Mouse (Mus musculus) cerebral cortex, adult 2 months (tissue): ENCODE results near the gene Acbd6.

Experiments used
- whole genome bisulfite sequencing: fragments of 180-500 bp; shearing (Covaris S2); methylation state at CpG from one replicate; pipeline ENCODE4 v1.1.7; 2018; 5-methylcytosine and 5-hydroxymethylcytosine counted together

Gene Acbd6

DNA sequence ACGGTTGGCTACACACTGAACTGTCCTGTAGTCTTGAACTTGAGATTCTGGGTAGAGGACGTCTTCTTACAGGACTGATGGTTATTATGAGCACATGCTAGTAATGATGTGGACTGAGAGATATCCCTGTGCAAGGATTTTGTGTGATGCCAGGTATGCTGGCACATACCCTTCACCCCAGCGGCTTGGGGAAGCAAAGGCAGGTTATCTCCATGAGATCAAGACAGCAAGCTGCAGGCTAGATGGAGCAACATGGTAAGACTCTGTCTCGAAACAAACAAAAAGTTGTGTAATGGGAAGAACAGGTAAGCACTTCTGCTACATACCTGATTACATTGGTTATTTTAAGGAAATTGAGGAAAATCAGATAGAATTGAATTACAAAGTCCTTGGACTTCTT is 2.1 kb downstream of the Acbd6 start:
- 82% methylated on average over 4 of the region's 4 CpGs for WGBS

DNA sequence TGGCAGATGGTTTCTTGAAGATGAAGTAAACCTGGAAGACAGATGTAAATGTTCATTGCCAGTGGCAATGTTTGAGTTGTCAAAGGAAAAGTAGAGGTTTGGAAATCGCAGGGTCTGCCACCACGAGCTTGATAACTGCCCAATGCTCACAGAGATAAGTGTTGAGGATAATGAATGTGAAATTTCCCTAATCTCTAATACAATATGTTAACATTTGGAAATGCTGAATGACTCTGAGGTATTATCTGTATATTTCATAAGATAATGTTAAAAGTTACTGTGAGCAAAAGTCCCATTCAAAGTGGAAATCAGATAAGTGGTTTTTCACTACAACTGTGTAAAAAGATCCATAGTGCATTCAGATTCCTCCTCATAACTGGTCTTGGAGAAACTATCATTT is 2.8 kb downstream of the Acbd6 start:
- 88% methylated on average over 2 of the region's 2 CpGs for WGBS

DNA sequence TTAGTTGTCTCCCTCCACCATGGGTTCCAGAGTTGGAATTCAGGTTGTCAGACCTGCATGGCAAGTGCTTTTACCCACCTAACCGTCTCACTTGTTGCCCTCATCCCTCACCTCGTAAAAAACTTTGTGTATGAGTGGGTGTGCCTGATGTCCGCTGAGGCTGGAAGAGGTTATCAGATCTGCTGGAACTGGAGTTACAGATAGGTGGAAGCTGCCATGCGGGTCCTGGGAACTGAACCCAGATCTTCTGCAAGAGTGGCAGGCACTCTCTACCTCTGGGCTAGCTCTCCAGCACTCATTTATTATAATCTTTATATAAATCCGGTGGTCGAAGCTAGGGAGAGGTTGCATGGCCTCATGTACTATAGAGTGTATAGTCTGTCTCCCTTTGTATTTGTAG is 4.3 kb downstream of the Acbd6 start:
- 85% methylated on average over 6 of the region's 6 CpGs for WGBS

DNA sequence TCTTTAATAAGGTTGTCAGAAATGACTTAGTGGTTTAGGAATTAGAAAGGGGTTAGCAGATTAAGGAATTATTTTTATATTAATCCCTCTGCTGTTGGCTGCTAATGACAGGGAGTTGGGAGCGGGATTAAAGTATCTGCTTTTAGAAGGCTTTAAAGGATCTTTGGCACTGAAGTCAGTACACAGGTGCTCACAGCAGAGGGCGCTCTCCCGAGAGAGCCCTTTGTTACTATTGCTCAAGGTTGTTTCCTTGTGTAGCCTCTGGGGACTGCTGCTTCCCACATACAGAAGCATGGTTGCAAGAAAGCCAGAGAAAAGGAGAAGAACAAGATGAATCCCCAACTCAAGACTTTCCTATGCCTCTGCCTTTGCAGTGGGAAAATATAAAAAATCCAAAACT is 6.8 kb downstream of the Acbd6 start:
- 18% methylated on average over 3 of the region's 3 CpGs for WGBS

- WGBS, result 96% methylated on average over 9 of the region's 9 CpGs
Observed at GRCm38 (mm10) chr1:155568133-155568532, 10.2 kb downstream of the Acbd6 start.

DNA sequence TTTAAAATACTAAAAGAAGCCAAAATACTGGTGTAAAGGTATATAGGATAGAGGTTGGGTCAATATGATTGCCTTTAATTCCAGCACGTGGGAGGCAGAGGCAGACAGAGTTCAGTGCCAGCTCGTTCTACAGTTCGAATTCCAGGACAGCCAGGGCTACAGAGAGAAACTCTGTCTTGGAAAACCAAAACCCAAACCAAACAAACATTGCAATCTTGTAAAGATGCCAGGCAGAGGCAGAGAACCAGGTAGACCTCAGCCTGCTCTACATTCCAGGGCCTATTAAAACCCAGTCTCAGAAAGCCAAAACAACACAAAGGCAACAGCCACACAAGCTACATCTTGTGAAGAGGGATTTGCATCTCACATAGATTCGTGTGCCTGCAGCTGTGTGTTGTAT is 11.4 kb downstream of the Acbd6 start:
- WGBS, result 73% methylated on average over 4 of the region's 4 CpGs

DNA sequence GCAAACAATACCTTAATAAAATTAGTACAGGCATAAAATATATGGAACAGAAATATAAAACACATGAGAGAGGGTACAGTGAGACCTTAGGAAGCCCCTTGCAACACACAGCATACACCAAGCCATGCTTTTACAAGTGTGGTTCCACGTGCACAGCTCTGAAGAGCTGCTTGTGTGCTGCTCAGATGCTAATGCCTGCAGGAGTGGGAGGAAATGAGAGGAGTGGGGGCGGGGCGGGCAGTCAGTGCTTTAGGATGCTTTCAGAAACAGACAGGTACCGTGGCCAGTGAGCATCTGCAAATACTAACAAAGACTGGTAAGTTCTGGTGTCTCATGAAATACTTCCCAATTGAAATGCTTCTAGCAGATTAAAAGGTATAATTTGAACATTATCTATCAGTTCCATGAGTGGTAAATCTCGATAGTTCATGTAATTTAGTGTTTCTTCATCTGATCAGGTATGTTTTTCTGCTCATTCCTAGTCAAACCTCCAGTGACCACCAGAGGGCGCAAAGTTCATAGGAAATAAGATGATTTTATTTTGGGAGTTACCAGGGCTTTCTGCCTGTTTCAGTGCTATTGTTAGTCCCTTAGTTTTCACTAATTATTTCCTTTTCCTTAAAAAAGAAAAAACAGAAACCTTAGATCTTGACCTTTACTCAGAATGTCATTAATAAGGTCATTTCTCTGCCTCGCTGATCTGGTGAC is 17.2 kb downstream of the Acbd6 start:
- 29% methylated on average over 7 of the region's 7 CpGs for WGBS

GRCm38 (mm10) chr1:155576432-155576831 is 18.5 kb downstream of the Acbd6 start:
- WGBS, result 15% methylated on average over 2 of the region's 2 CpGs

- 78% methylated on average over 2 of the region's 2 CpGs for WGBS
Observed at GRCm38 (mm10) chr1:155577316-155577715, 19.4 kb downstream of the Acbd6 start.

GRCm38 (mm10) chr1:155587961-155588360 is 30.0 kb downstream of the Acbd6 start:
- WGBS, result 30% methylated on average over 2 of the region's 2 CpGs

- 74% methylated on average over 1 of the region's 1 CpGs for WGBS
Observed at GRCm38 (mm10) chr1:155594141-155594540, 36.2 kb downstream of the Acbd6 start.

- WGBS, result 81% methylated on average over 3 of the region's 3 CpGs
Observed at GRCm38 (mm10) chr1:155596576-155596975, 38.7 kb downstream of the Acbd6 start.

DNA sequence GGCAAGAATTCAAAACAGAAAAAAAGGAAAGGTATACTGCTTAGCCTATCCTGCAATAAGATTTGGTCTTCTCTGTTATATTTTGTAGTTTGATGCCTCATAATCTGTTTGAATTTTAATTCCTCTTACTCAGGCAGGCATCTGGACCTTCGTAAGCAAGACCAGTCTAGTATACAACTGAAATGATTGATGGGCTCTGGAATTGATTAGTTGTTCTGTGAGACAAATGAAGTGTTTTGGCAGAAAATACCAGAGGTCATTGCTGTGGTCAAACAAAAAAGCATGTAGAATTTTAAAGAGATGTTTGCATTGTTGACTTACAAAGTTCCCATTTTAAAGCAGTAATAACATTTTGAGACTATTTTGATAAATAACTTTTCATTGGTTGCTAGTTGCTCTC is 46.8 kb downstream of the Acbd6 start:
- 70% methylated on average over 1 of the region's 1 CpGs for WGBS

DNA sequence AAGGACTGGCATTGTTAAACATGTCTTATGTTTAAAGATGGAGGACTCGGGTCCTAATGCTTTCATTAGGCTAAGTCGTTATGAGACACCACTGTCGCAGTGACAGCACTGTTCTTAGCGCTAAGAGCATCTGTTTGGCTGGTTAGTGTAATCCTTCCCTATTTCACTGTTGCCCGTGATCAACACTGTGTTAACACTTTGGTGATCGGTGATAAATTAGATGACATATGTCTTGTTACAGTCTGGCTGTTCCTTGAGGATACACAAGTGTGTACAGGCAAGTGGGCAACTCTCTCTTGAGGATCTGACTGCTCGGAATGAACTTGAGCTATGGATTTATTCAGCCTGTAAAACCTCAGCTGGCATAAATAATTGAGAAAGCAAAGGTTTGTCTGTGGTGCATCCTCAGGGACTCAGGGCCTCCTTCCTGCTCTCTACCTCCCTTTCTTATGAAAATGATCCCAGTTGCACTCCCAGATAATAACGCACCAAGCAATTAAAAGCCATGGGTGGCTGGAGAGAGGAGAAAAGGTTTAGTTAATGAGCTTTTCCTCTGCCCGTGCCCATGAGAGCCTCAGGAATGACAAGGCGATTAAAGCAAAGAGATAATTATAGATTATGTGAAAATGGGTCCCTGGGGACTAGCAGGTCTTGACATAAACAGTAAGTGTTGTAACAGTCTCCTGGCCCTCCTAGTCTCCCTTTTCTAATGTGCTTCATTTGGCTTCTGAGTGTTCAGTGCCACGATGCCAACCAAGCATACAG is 47.7 kb downstream of the Acbd6 start:
- 69% methylated on average over 11 of the region's 11 CpGs for WGBS

DNA sequence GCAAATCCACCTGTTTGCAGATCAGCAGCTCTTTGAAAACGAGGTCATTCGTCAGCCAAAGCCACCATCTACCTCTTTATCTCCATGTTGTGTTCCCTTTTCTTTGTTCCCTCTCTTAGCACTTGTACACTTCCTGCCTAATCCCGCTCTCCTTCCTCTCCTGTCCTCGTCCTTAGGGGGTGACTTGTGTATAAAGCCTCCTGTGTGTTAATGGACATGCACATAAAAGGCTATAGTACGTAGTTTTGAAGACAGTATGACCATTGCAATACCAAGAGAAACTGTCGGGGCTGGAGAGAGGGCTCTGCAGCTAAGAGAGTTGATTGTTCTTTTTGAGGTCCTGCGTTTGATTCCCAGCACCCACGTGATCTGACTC is 48.2 kb downstream of the Acbd6 start:
- WGBS, result 77% methylated on average over 8 of the region's 8 CpGs

GRCm38 (mm10) chr1:155608524-155608923 is 50.6 kb downstream of the Acbd6 start:
- WGBS, result 42% methylated on average over 4 of the region's 4 CpGs

- whole genome bisulfite sequencing, result 62% methylated on average over 2 of the region's 2 CpGs
Observed at GRCm38 (mm10) chr1:155614426-155614825, 56.5 kb downstream of the Acbd6 start.

GRCm38 (mm10) chr1:155621075-155621474 is 63.2 kb downstream of the Acbd6 start:
- WGBS, result 80% methylated on average over 6 of the region's 6 CpGs

GRCm38 (mm10) chr1:155623192-155623591 is 65.3 kb downstream of the Acbd6 start:
- WGBS, result 97% methylated on average over 8 of the region's 8 CpGs

GRCm38 (mm10) chr1:155627746-155628145 is 69.8 kb downstream of the Acbd6 start:
- 94% methylated on average over 2 of the region's 2 CpGs for WGBS

DNA sequence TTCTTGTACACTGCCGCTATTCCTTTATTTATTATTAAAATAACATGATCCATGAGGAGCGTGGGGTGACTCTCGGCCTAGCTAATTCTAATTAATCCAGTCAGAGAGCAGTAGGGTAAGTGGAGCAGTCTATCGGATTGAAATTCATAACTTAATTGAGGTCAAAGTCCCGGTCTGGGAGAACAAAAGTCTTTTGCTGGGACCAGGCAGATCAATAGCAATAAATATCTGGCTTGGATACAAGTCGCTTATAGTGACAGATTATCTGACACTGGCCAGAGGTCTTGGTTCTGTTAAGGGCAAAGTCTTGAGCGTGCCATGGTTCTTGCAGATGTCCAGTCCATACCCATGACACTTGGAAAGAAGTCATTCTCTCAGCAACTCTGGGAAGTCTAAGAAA is 78.7 kb downstream of the Acbd6 start:
- 95% methylated on average over 7 of the region's 7 CpGs for WGBS

GRCm38 (mm10) chr1:155645816-155646215 is 87.9 kb downstream of the Acbd6 start:
- 58% methylated on average over 5 of the region's 5 CpGs for WGBS
